Mouse (Mus musculus): ENCODE measurements around the gene Evi2a. TPM values are rescaled to one million over a fixed set of nuclear protein-coding genes. Genes with fewer than 3 reads are reported as not detected.
A peak's percentile ranks its signal among the peaks of the same experiment; 100 is the strongest.

The Evi2a gene
- 45.1 and 55.6 TPM in 2 replicates for polyA plus RNA-seq (2012; rRNA removed)

GRCm38 (mm10) chr11:79530333-79530761 lies at the start of gene Evi2a, which contains the start of gene Evi2:
Gene Evi2a, minus strand, starts transcription at chr11:79530609.
Gene Evi2, minus strand, starts transcription at chr11:79530589.
- Histone ChIP-seq H3K4me3 (ENCODE audit: insufficient read depth, low read length) (peak within 1 kb of the TSS; percentile 11), H3K4me1 (ENCODE audit: control insufficient read depth, insufficient read depth, low read length) (peaks cover 4% of the 10 kb centered on the region), H3K27ac (ENCODE audit: insufficient read depth, low read length) (peak within 1 kb of the TSS; percentile 32; the same call in 1 of the 2 replicates)
- no peak for TF ChIP-seq CTCF (IDR thresholded peaks at IDR 0.05; ENCODE audit: extremely low read depth, insufficient read depth, low read length)
- 0 out of 2 replicates have a peak, but pooled peaks have one; percentile 34 for TF ChIP-seq POLR2A (IDR thresholded peaks at IDR 0.05; ENCODE audit: extremely low read depth, insufficient read depth, low read length)

DNA sequence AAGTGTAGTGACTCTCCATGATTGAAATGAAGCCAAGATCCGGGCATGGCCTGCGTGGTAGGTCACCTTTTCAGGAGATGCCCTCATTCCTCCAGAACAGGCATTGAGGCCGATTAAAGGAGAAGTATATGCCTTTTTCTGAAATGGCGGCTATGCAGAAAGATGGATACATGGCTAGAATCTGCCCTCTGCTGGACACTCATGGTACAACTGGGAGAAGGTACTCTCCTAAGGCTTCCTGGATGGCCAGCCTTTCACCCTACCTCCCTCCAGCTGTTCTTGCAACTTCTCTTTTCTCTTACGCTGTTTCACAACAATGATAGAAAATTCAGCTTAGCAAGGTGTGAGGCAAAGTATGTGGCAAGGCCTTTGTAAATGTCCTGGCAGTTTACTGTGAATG lies 47.3 kb upstream of the Evi2a start:
- H3K27ac ChIP-seq (ENCODE audit: insufficient read depth, low read length): no peak overlapping the region
- TF ChIP-seq POLR2A (IDR thresholded peaks at IDR 0.05; ENCODE audit: extremely low read depth, insufficient read depth, low read length) (no peak), CTCF (IDR thresholded peaks at IDR 0.05; ENCODE audit: extremely low read depth, insufficient read depth, low read length) (peak; percentile 77)

DNA sequence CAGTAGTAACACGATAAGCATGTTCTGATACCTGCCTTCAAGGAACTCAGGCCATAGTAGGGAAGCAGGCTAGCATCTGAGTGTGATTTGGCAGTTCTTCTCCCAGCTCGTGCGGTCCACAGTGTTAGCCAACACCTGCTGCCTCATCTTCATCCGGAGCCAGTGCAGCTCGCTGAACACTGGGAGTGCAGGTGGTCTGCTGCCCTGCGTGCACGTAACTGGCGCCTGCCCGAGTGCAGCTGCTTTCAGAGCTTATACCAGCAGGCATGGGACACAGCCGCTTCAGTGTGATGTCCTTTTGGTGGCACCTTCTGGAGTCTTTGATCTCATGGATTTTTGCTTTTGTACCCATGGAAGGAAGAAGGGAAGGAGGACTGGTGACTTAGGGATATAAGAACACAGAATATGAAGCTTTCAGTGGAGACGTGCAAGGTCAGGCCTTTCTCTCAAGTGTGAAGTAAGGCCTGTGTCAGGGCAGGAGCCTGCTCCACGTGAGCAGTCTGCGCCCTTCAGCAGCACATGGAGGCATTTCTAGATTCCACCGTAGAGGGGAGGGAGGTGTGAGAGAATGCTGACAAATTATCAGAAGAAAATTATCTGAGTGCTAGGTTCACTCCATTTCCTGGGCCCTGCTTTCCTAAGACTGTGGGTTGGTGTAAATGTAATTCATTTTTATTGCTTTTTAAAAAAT lies 45.1 kb upstream of the Evi2a start:
- no peak overlapping the region for H3K4me3 ChIP-seq (ENCODE audit: insufficient read depth, low read length)
- no peak overlapping the region for H3K27ac ChIP-seq (ENCODE audit: insufficient read depth, low read length)
- H3K4me1 ChIP-seq (ENCODE audit: control insufficient read depth, insufficient read depth, low read length): peaks cover 8% of the 10 kb centered on the region
- TF ChIP-seq POLR2A (IDR thresholded peaks at IDR 0.05; ENCODE audit: extremely low read depth, insufficient read depth, low read length) (no peak), CTCF (IDR thresholded peaks at IDR 0.05; ENCODE audit: extremely low read depth, insufficient read depth, low read length) (no peak)

More for the DNA sequence above, 47.3 kb upstream of the Evi2a start:
- H3K4me1 ChIP-seq (ENCODE audit: control insufficient read depth, insufficient read depth, low read length): peaks cover 4% of the 10 kb centered on the region
- no peak overlapping the region for H3K4me3 ChIP-seq (ENCODE audit: insufficient read depth, low read length)

DNA sequence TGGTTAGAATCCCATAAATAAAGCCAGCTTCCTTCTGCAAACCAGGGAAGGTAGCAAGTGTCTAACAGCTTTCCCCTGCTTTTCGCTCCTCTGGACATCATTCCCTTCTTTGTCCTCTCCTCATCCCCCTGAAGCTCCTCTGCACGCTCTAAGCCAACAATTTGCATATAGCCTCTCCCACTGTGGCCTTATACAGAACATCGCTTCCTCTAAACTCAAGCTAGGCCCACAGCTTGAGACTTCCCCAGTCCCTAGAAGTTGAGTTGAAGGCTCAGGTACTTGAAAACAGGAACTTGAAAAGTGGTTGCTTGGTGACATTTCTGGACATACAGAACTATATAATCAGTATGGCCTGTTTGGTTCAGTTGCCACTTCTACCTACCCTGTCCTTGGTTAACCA lies 43.4 kb upstream of the Evi2a start:
- Histone ChIP-seq H3K27ac (ENCODE audit: insufficient read depth, low read length) (no peak overlapping the region), H3K4me1 (ENCODE audit: control insufficient read depth, insufficient read depth, low read length) (peaks cover 8% of the 10 kb centered on the region)
- TF ChIP-seq POLR2A (IDR thresholded peaks at IDR 0.05; ENCODE audit: extremely low read depth, insufficient read depth, low read length) (no peak), CTCF (IDR thresholded peaks at IDR 0.05; ENCODE audit: extremely low read depth, insufficient read depth, low read length) (no peak)

GRCm38 (mm10) chr11:79570319-79570718 lies 39.9 kb upstream of the Evi2a start:
- Histone ChIP-seq H3K4me3 (ENCODE audit: insufficient read depth, low read length) (no peak overlapping the region), H3K27ac (ENCODE audit: insufficient read depth, low read length) (no peak overlapping the region), H3K4me1 (ENCODE audit: control insufficient read depth, insufficient read depth, low read length) (peaks cover 5% of the 10 kb centered on the region; the same call in 1 of the 2 replicates)
- no peak for TF ChIP-seq CTCF (IDR thresholded peaks at IDR 0.05; ENCODE audit: extremely low read depth, insufficient read depth, low read length)
- no peak for TF ChIP-seq POLR2A (IDR thresholded peaks at IDR 0.05; ENCODE audit: extremely low read depth, insufficient read depth, low read length)

More for the DNA sequence above, 43.4 kb upstream of the Evi2a start:
- no peak overlapping the region for H3K4me3 ChIP-seq (ENCODE audit: insufficient read depth, low read length)

DNA sequence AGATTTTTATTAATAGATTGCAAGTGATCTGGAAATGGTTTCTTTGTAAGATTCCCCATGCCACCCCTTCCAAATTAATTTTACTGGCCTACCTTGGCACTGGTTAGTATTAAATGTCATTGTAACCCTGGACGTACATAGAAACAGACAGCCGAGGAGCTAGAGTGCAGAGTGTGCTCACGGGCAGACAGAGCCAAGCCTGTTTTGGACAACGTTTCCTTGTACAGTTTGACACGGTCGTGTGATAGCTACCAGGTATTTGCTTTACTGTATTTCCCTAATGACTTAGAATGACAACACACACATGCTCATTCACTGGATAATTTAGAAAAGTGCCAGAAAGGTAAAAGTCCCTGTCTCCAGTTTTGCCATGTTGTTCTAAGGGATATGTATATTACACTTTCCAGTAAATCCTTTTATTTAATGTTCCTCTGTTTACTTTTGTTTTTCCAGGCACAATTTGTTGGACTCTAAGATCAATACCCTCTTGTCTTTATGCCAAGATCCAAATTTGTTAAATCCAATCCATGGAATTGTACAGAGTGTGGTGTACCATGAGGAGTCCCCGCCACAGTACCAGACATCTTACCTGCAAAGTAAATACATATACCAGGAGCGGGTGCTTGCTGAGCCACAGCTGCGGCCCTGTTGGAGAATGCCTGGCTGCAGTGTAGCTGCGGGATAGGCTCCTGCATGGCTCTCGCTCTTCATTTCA lies 37.9 kb upstream of the Evi2a start:
- H3K4me1 ChIP-seq (ENCODE audit: control insufficient read depth, insufficient read depth, low read length): peaks cover 5% of the 10 kb centered on the region; the same call in 1 of the 2 replicates
- TF ChIP-seq CTCF (IDR thresholded peaks at IDR 0.05; ENCODE audit: extremely low read depth, insufficient read depth, low read length): no peak
- no peak for TF ChIP-seq POLR2A (IDR thresholded peaks at IDR 0.05; ENCODE audit: extremely low read depth, insufficient read depth, low read length)
- H3K27ac ChIP-seq (ENCODE audit: insufficient read depth, low read length): no peak overlapping the region
- no peak overlapping the region for H3K4me3 ChIP-seq (ENCODE audit: insufficient read depth, low read length)

DNA sequence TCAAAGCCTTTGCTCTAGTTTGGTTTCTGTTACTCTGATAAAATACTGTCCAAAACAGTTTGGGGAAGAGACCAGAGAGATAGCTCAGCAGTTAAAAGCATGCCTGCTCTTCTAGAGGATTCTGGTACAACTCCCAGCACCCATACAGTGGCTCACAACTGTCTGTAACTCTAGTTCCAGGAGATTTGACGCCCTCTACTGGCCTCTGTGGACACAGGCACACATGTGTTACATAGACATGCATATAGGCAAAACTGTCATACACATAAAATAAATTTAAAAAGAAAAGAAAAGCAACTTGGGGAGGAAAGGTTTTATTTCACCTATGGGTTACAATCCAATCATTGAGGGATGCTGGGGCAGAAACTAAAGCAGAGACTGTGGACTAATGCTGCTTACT lies 36.5 kb upstream of the Evi2a start:
- Histone ChIP-seq H3K4me1 (ENCODE audit: control insufficient read depth, insufficient read depth, low read length) (peaks cover 3% of the 10 kb centered on the region; the same call in 1 of the 2 replicates), H3K27ac (ENCODE audit: insufficient read depth, low read length) (no peak overlapping the region), H3K4me3 (ENCODE audit: insufficient read depth, low read length) (no peak overlapping the region)
- no peak for TF ChIP-seq POLR2A (IDR thresholded peaks at IDR 0.05; ENCODE audit: extremely low read depth, insufficient read depth, low read length)
- TF ChIP-seq CTCF (IDR thresholded peaks at IDR 0.05; ENCODE audit: extremely low read depth, insufficient read depth, low read length): no peak

DNA sequence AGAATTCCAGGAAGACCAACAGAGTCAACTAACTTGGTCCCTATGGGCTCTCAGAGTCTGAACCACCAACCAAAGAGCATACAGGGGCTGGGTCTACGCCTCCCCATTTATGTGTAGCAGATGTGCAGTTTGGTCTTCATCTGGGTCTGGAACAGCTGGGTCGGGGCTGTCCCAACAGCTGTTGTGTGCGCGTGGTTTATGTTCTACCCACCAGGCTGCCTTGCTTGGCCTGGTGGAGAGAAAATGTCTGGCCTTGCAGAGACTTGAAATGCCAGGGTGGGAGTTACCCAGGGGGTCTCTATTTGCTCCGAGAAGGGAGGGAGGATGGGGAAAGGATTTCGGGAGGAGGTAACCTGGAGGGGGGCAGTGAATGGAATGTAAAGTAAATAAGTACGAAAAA lies 33.1 kb upstream of the Evi2a start:
- H3K4me3 ChIP-seq (ENCODE audit: insufficient read depth, low read length): no peak overlapping the region
- H3K4me1 ChIP-seq (ENCODE audit: control insufficient read depth, insufficient read depth, low read length): no peaks in the 10 kb centered on the region
- TF ChIP-seq CTCF (IDR thresholded peaks at IDR 0.05; ENCODE audit: extremely low read depth, insufficient read depth, low read length) (no peak), POLR2A (IDR thresholded peaks at IDR 0.05; ENCODE audit: extremely low read depth, insufficient read depth, low read length) (no peak)
- no peak overlapping the region for H3K27ac ChIP-seq (ENCODE audit: insufficient read depth, low read length)

DNA sequence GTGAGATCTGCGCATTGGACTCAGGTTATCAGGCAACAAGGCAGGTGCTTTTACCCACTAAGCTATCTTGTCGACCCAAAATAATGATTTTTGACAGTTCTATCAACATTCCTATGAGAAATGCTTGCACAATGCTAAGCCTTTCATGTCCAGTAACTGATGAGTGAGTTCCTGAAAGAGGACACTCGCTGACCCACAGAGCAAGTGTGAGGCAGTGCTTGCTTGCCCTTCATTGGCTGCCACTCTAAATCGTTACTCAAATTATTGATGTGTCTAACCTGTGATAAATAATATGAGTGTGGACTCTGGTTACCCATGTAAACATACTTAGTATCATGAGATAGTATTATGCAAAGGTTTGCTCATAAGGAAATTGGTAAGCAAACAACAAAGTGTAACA lies 30.1 kb upstream of the Evi2a start:
- no peak overlapping the region for H3K4me3 ChIP-seq (ENCODE audit: insufficient read depth, low read length)
- no peak for TF ChIP-seq CTCF (IDR thresholded peaks at IDR 0.05; ENCODE audit: extremely low read depth, insufficient read depth, low read length)
- TF ChIP-seq POLR2A (IDR thresholded peaks at IDR 0.05; ENCODE audit: extremely low read depth, insufficient read depth, low read length): no peak
- H3K4me1 ChIP-seq (ENCODE audit: control insufficient read depth, insufficient read depth, low read length): no peaks in the 10 kb centered on the region
- H3K27ac ChIP-seq (ENCODE audit: insufficient read depth, low read length): no peak overlapping the region
